Mouse (Mus musculus) forebrain, embryonic 11.5 days (tissue): ENCODE data around the gene Gm9821. TPM values are rescaled to one million over a fixed set of nuclear protein-coding genes. Genes with fewer than 3 reads are reported as not detected.
A peak's percentile ranks its signal among the peaks of the same experiment; 100 is the strongest.

ENCODE experiments used
- ATAC-seq: fragments of 200-750 bp; cut with Nextera tagmentation; replicated peaks from 2 replicates; pipeline ENCODE4 v1.8.0; 2017; ENCODE audit warnings: moderate TSS enrichment; ENCODE audit not compliant: low FRiP score
- DNase-seq: peaks from one replicate; pipeline ENCODE4 v3.0.0-alpha.2; 2017; ENCODE audit warnings: low spot score
- H3K27ac ChIP-seq: fragments of 300-500 bp; sonication (generic); 2 replicates; pipeline ENCODE4 v1.5.1; 2014; ENCODE audit warnings: low read depth, low read length
- H3K27me3 ChIP-seq: fragments of 300-500 bp; sonication (generic); 2 replicates; pipeline ENCODE4 v1.6.1; 2014; ENCODE audit warnings: mild to moderate bottlenecking, low read length, mixed read lengths; ENCODE audit not compliant: control insufficient read depth, insufficient read depth
- H3K36me3 ChIP-seq: fragments of 300-500 bp; sonication (generic); 2 replicates; pipeline ENCODE4 v1.6.1; 2014; ENCODE audit warnings: mild to moderate bottlenecking, low read length, moderate library complexity, mixed read lengths; ENCODE audit not compliant: control insufficient read depth, insufficient read depth
- H3K4me1 ChIP-seq: fragments of 300-500 bp; sonication (generic); replicated peaks from 2 replicates; pipeline ENCODE4 v1.6.1; 2014; ENCODE audit warnings: low read length, mixed read lengths; ENCODE audit not compliant: control insufficient read depth, insufficient read depth
- H3K4me2 ChIP-seq: fragments of 300-500 bp; sonication (generic); 2 replicates; pipeline ENCODE4 v1.6.1; 2014; ENCODE audit warnings: low read depth, mild to moderate bottlenecking, low read length, moderate library complexity, mixed read lengths; ENCODE audit not compliant: severe bottlenecking
- H3K4me3 ChIP-seq: fragments of 300-500 bp; sonication (generic); 2 replicates; pipeline ENCODE4 v1.5.1; 2014; ENCODE audit warnings: low read depth, low read length
- H3K9ac ChIP-seq: fragments of 300-500 bp; sonication (generic); 2 replicates; pipeline ENCODE4 v1.6.1; 2014; ENCODE audit warnings: low read length
- H3K9me3 ChIP-seq: fragments of 300-500 bp; sonication (generic); 2 replicates; pipeline ENCODE4 v1.6.1; 2016; ENCODE audit warnings: low read length, mixed read lengths; ENCODE audit not compliant: control insufficient read depth
- WGBS: fragments of 180-500 bp; shearing (Covaris S2); extraction: QIAGEN DNeasy Blood & Tissue Kit; methylation state at CpG from one replicate; pipeline ENCODE4 v1.1.7; 2014; 5-methylcytosine and 5-hydroxymethylcytosine counted together
- polyA plus RNA-seq: library from polyadenylated mRNA; unstranded; fragments of >200 nt; fragmentation: Nextera tagmentation; extraction: Ambion mirVana; gene quantifications from 2 replicates; pipeline ENCODE4 v1.2.1, GENCODE M21; 2014

Gene Gm9821
- polyA plus RNA-seq, 1 experiment from 2014 or later, result 0.90 TPM

GRCm38 (mm10) chr2:91948792-91949241 is 3.3 kb downstream of the Gm9821 start:
- ATAC-seq (no peak), DNase-seq (no peak)
- no peaks in the 10 kb centered on the region for H3K9me3 ChIP-seq
- no peak overlapping the region for H3K27ac ChIP-seq
- no peaks in the 10 kb centered on the region for H3K27me3 ChIP-seq
- 83% methylated on average over 3 of the region's 3 CpGs for WGBS
- no peak overlapping the region for H3K9ac ChIP-seq
- no peak overlapping the region for H3K4me2 ChIP-seq
- H3K4me3 ChIP-seq, result no peak overlapping the region
- H3K36me3 ChIP-seq, result no peaks in the 10 kb centered on the region
- peaks cover 24% of the 10 kb centered on the region for H3K4me1 ChIP-seq

GRCm38 (mm10) chr2:91949411-91950274 is 4.1 kb downstream of the Gm9821 start:
- no peaks in the 10 kb centered on the region for H3K36me3 ChIP-seq
- no peaks in the 10 kb centered on the region for H3K27me3 ChIP-seq
- 76% methylated on average over 17 of the region's 17 CpGs for WGBS
- H3K4me1 ChIP-seq, result peaks cover 22% of the 10 kb centered on the region
- H3K9me3 ChIP-seq, result no peaks in the 10 kb centered on the region
- DNase-seq (no peak), ATAC-seq (peak; percentile 28)
- H3K4me3 ChIP-seq, result no peak overlapping the region
- no peak overlapping the region for H3K27ac ChIP-seq
- H3K4me2 ChIP-seq, result no peak overlapping the region
- peak overlapping the region; percentile 32; the same call in 1 of the 2 replicates for H3K9ac ChIP-seq

- peak; percentile 76 for ATAC-seq
- H3K27me3 ChIP-seq, result no peaks in the 10 kb centered on the region
- 0 out of 2 replicates have a peak overlapping the region, but pooled peaks have one; percentile 31 for H3K27ac ChIP-seq
- peaks cover 22% of the 10 kb centered on the region for H3K4me1 ChIP-seq
- H3K4me3 ChIP-seq, result no peak overlapping the region
- WGBS, result 14% methylated on average over 15 of the region's 15 CpGs
- peak; percentile 67 for DNase-seq
- H3K36me3 ChIP-seq, result no peaks in the 10 kb centered on the region
- no peaks in the 10 kb centered on the region for H3K9me3 ChIP-seq
- peak overlapping the region; percentile 32 for H3K9ac ChIP-seq
- no peak overlapping the region for H3K4me2 ChIP-seq
Observed at GRCm38 (mm10) chr2:91950275-91951085, 5.0 kb downstream of the Gm9821 start.

GRCm38 (mm10) chr2:91953825-91954224 is 8.3 kb downstream of the Gm9821 start:
- H3K9ac ChIP-seq, result no peak overlapping the region
- H3K4me3 ChIP-seq, result no peak overlapping the region
- H3K27me3 ChIP-seq, result no peaks in the 10 kb centered on the region
- H3K36me3 ChIP-seq, result no peaks in the 10 kb centered on the region
- 31% methylated on average over 5 of the region's 5 CpGs for WGBS
- H3K4me2 ChIP-seq, result no peak overlapping the region
- DNase-seq (no peak), ATAC-seq (no peak)
- H3K4me1 ChIP-seq, result peaks cover 16% of the 10 kb centered on the region
- H3K9me3 ChIP-seq, result no peaks in the 10 kb centered on the region
- H3K27ac ChIP-seq, result no peak overlapping the region

- DNase-seq (no peak), ATAC-seq (no peak)
- WGBS, result 98% methylated on average over 4 of the region's 4 CpGs
- peaks cover 10% of the 10 kb centered on the region for H3K4me1 ChIP-seq
- no peaks in the 10 kb centered on the region for H3K36me3 ChIP-seq
- no peak overlapping the region for H3K9ac ChIP-seq
- no peak overlapping the region for H3K4me2 ChIP-seq
- no peaks in the 10 kb centered on the region for H3K9me3 ChIP-seq
- no peak overlapping the region for H3K27ac ChIP-seq
- H3K4me3 ChIP-seq, result no peak overlapping the region
- no peaks in the 10 kb centered on the region for H3K27me3 ChIP-seq
Observed at GRCm38 (mm10) chr2:91955121-91955591, 9.7 kb downstream of the Gm9821 start.

GRCm38 (mm10) chr2:91955875-91956274 is 10.4 kb downstream of the Gm9821 start:
- Histone ChIP-seq H3K36me3 (no peaks in the 10 kb centered on the region), H3K4me2 (no peak overlapping the region), H3K4me3 (no peak overlapping the region), H3K4me1 (0 out of 2 replicates have a peak, but pooled peaks cover 4% of the 10 kb centered on the region), H3K9ac (no peak overlapping the region), H3K27me3 (no peaks in the 10 kb centered on the region), H3K9me3 (no peaks in the 10 kb centered on the region), H3K27ac (no peak overlapping the region)
- 83% methylated on average over 6 of the region's 6 CpGs for WGBS
- DNase-seq (no peak), ATAC-seq (no peak)

GRCm38 (mm10) chr2:91957096-91957495 is 11.6 kb downstream of the Gm9821 start:
- no peak overlapping the region for H3K27ac ChIP-seq
- no peaks in the 10 kb centered on the region for H3K27me3 ChIP-seq
- no peaks in the 10 kb centered on the region for H3K9me3 ChIP-seq
- ATAC-seq, result peak; percentile 41; the same call in 1 of the 2 replicates
- no peak overlapping the region for H3K4me2 ChIP-seq
- peaks cover 8% of the 10 kb centered on the region for H3K4me1 ChIP-seq
- no peak overlapping the region for H3K9ac ChIP-seq
- DNase-seq, result no peak
- 74% methylated on average over 4 of the region's 4 CpGs for WGBS
- no peaks in the 10 kb centered on the region for H3K36me3 ChIP-seq
- no peak overlapping the region for H3K4me3 ChIP-seq

- no peak overlapping the region for H3K4me2 ChIP-seq
- H3K4me3 ChIP-seq, result no peak overlapping the region
- 90% methylated on average over 8 of the region's 8 CpGs for WGBS
- H3K27ac ChIP-seq, result no peak overlapping the region
- H3K27me3 ChIP-seq, result no peaks in the 10 kb centered on the region
- H3K4me1 ChIP-seq, result peaks cover 15% of the 10 kb centered on the region
- no peak overlapping the region; the same call in 1 of the 2 replicates for H3K9ac ChIP-seq
- ATAC-seq (no peak), DNase-seq (no peak)
- no peaks in the 10 kb centered on the region for H3K9me3 ChIP-seq
- H3K36me3 ChIP-seq, result no peaks in the 10 kb centered on the region
Observed at GRCm38 (mm10) chr2:91958049-91958448, 12.5 kb downstream of the Gm9821 start.
